Mouse (Mus musculus) midbrain, embryonic 11.5 days (tissue): Measurements from ENCODE around the gene Strada. TPM values are rescaled to one million over a fixed set of nuclear protein-coding genes. Genes with fewer than 3 reads are reported as not detected.
"Not testable (repeated sequence)": the region's sequence is repeated elsewhere in the genome, so short reads cannot be mapped to it uniquely, and the experiment has no call there.

Experiments
- ATAC-seq: fragments of 200-750 bp; cut with Nextera tagmentation; 2 replicates; pipeline ENCODE4 v1.8.0; 2017; ENCODE audit warnings: moderate TSS enrichment, moderate library complexity; ENCODE audit not compliant: low FRiP score
- DNase-seq: peaks from one replicate; pipeline ENCODE4 v3.0.0; 2015; ENCODE audit warnings: low spot score; ENCODE audit errors: missing footprints
- H3K27ac ChIP-seq: fragments of 300-500 bp; sonication (generic); 2 replicates; pipeline ENCODE4 v1.5.1; 2014; ENCODE audit warnings: low read depth, low read length
- H3K27me3 ChIP-seq: fragments of 300-500 bp; sonication (generic); 2 replicates; pipeline ENCODE4 v1.6.1; 2014; ENCODE audit warnings: mild to moderate bottlenecking, low read length, moderate library complexity, mixed read lengths; ENCODE audit not compliant: control insufficient read depth, insufficient read depth
- H3K36me3 ChIP-seq: fragments of 300-500 bp; sonication (generic); 2 replicates; pipeline ENCODE4 v1.6.1; 2014; ENCODE audit warnings: mild to moderate bottlenecking, low read length, moderate library complexity, mixed read lengths; ENCODE audit not compliant: control insufficient read depth, insufficient read depth
- H3K4me1 ChIP-seq: fragments of 300-500 bp; sonication (generic); 2 replicates; pipeline ENCODE4 v1.6.1; 2014; ENCODE audit warnings: low read length; ENCODE audit not compliant: control insufficient read depth, insufficient read depth
- H3K4me2 ChIP-seq: fragments of 300-500 bp; sonication (generic); 2 replicates; pipeline ENCODE4 v1.6.1; 2014; ENCODE audit warnings: mild to moderate bottlenecking, moderate library complexity
- H3K4me3 ChIP-seq: fragments of 300-500 bp; sonication (generic); 2 replicates; pipeline ENCODE4 v1.5.1; 2014; ENCODE audit warnings: low read depth, low read length
- H3K9ac ChIP-seq: fragments of 300-500 bp; sonication (generic); 2 replicates; pipeline ENCODE4 v1.6.1; 2014; ENCODE audit warnings: low read length
- H3K9me3 ChIP-seq: fragments of 300-500 bp; sonication (generic); 2 replicates; pipeline ENCODE4 v1.6.1; 2016; ENCODE audit warnings: low read length; ENCODE audit not compliant: control insufficient read depth
- WGBS: fragments of 180-500 bp; shearing (Covaris S2); extraction: QIAGEN DNeasy Blood & Tissue Kit; methylation state at CpG from one replicate; pipeline ENCODE4 v1.1.7; 2014; 5-methylcytosine and 5-hydroxymethylcytosine counted together
- polyA plus RNA-seq: library from polyadenylated mRNA; unstranded; fragments of >200 nt; fragmentation: Nextera tagmentation; extraction: Ambion mirVana; gene quantifications from 2 replicates; pipeline ENCODE4 v1.2.1, GENCODE M21; 2014

Gene Strada
- polyA plus RNA-seq: 38.4 and 40.5 TPM in 2 replicates

GRCm38 (mm10) chr11:106202123-106202465, at the start of gene Strada:
TSS of gene Strada (minus strand) at chr11:106202168.
- Histone ChIP-seq H3K36me3 (peaks cover 25% of the 10 kb centered on the region), H3K4me1 (no peaks in the 10 kb centered on the region), H3K27ac (no peak within 1 kb of the TSS), H3K4me2 (no peak within 1 kb of the TSS), H3K27me3 (no peaks in the 10 kb centered on the region), H3K9me3 (no peaks in the 10 kb centered on the region), H3K4me3 (no peak within 1 kb of the TSS), H3K9ac (no peak within 1 kb of the TSS)
- no peak for DNase-seq
- ATAC-seq: no peak
- 88% methylated on average over 5 of the region's 5 CpGs for WGBS

- Histone ChIP-seq H3K4me3 (no peak overlapping the region), H3K9ac (no peak overlapping the region), H3K4me1 (no peaks in the 10 kb centered on the region), H3K9me3 (peaks cover 3% of the 10 kb centered on the region; the same call in 1 of the 2 replicates), H3K4me2 (no peak overlapping the region), H3K27me3 (no peaks in the 10 kb centered on the region), H3K36me3 (peaks cover 51% of the 10 kb centered on the region), H3K27ac (no peak overlapping the region)
- DNase-seq (no peak), ATAC-seq (no peak)
- 92% methylated on average over 7 of the region's 7 CpGs for WGBS
Measured at GRCm38 (mm10) chr11:106249326-106249725, 47.4 kb upstream of the Strada start.

GRCm38 (mm10) chr11:106246834-106247233, 44.9 kb upstream of the Strada start:
- ATAC-seq (no peak), DNase-seq (no peak)
- 91% methylated on average over 1 of the region's 1 CpGs for WGBS
- no peaks in the 10 kb centered on the region for H3K4me1 ChIP-seq
- peaks cover 3% of the 10 kb centered on the region; the same call in 1 of the 2 replicates for H3K9me3 ChIP-seq
- H3K9ac ChIP-seq: no peak overlapping the region
- H3K36me3 ChIP-seq: peaks cover 63% of the 10 kb centered on the region
- no peak overlapping the region for H3K4me2 ChIP-seq
- H3K4me3 ChIP-seq: no peak overlapping the region
- H3K27me3 ChIP-seq: no peaks in the 10 kb centered on the region
- no peak overlapping the region for H3K27ac ChIP-seq

GRCm38 (mm10) chr11:106233978-106234377, 32.0 kb upstream of the Strada start:
- H3K9ac ChIP-seq, H3K27me3 ChIP-seq, ATAC-seq, H3K27ac ChIP-seq, DNase-seq, H3K4me3 ChIP-seq, H3K4me2 ChIP-seq, H3K9me3 ChIP-seq, H3K4me1 ChIP-seq: not testable (repeated sequence)
- WGBS: 88% methylated on average over 8 of the region's 8 CpGs
- peaks cover 21% of the 10 kb centered on the region for H3K36me3 ChIP-seq

GRCm38 (mm10) chr11:106220603-106221002, 18.6 kb upstream of the Strada start:
- ATAC-seq (no peak), DNase-seq (no peak)
- Histone ChIP-seq H3K4me1 (peaks cover 11% of the 10 kb centered on the region), H3K9me3 (no peaks in the 10 kb centered on the region), H3K4me3 (no peak overlapping the region), H3K36me3 (peaks cover 3% of the 10 kb centered on the region; the same call in 1 of the 2 replicates), H3K9ac (no peak overlapping the region), H3K4me2 (no peak overlapping the region), H3K27me3 (no peaks in the 10 kb centered on the region), H3K27ac (no peak overlapping the region)
- WGBS: 94% methylated on average over 3 of the region's 3 CpGs

- no peaks in the 10 kb centered on the region for H3K27me3 ChIP-seq
- ATAC-seq: peak; percentile 94
- H3K9me3 ChIP-seq: no peaks in the 10 kb centered on the region
- peak within 1 kb of the TSS; percentile 81 for H3K27ac ChIP-seq
- peaks cover 21% of the 10 kb centered on the region for H3K4me1 ChIP-seq
- peak within 1 kb of the TSS; percentile 60 for H3K4me2 ChIP-seq
- DNase-seq: peak; percentile 99
- peak within 1 kb of the TSS; percentile 57 for H3K4me3 ChIP-seq
- WGBS: under 1% methylated on average over 69 of the region's 70 CpGs
- peak within 1 kb of the TSS; percentile 79 for H3K9ac ChIP-seq
- H3K36me3 ChIP-seq: no peaks in the 10 kb centered on the region; the same call in 1 of the 2 replicates
Measured at GRCm38 (mm10) chr11:106216730-106217490, 14.9 kb upstream of the Strada start, which contains the start of gene Ddx42. TSS of gene Ddx42 (plus strand) at chr11:106216926.

- peak within 1 kb of the TSS; percentile 81 for H3K27ac ChIP-seq
- no peaks in the 10 kb centered on the region for H3K27me3 ChIP-seq
- H3K4me2 ChIP-seq: peak within 1 kb of the TSS; percentile 60
- H3K9ac ChIP-seq: peak within 1 kb of the TSS; percentile 79
- peaks cover 3% of the 10 kb centered on the region; the same call in 1 of the 2 replicates for H3K36me3 ChIP-seq
- under 1% methylated on average over 46 of the region's 46 CpGs for WGBS
- DNase-seq (peak; percentile 99), ATAC-seq (peak; percentile 97)
- peak within 1 kb of the TSS; percentile 57 for H3K4me3 ChIP-seq
- peaks cover 21% of the 10 kb centered on the region for H3K4me1 ChIP-seq
- H3K9me3 ChIP-seq: no peaks in the 10 kb centered on the region
Measured at GRCm38 (mm10) chr11:106215927-106216729, 14.2 kb upstream of the Strada start, which contains the start of gene Ccdc47. TSS of gene Ccdc47 (minus strand) at chr11:106216344.

- H3K4me3 ChIP-seq: peak overlapping the region; percentile 57
- H3K9ac ChIP-seq: peak overlapping the region; percentile 79
- peak overlapping the region; percentile 60 for H3K4me2 ChIP-seq
- H3K27me3 ChIP-seq: no peaks in the 10 kb centered on the region
- DNase-seq (no peak), ATAC-seq (no peak)
- H3K36me3 ChIP-seq: peaks cover 4% of the 10 kb centered on the region; the same call in 1 of the 2 replicates
- WGBS: 30% methylated on average over 7 of the region's 7 CpGs
- H3K27ac ChIP-seq: no peak overlapping the region
- H3K4me1 ChIP-seq: peaks cover 21% of the 10 kb centered on the region
- no peaks in the 10 kb centered on the region for H3K9me3 ChIP-seq
Measured at GRCm38 (mm10) chr11:106215450-106215859, 13.5 kb upstream of the Strada start.
